Mouse (Mus musculus) myocyte (in vitro differentiated cells): Measurements from ENCODE around the gene Rnh1. TPM values are rescaled to one million over a fixed set of nuclear protein-coding genes. Genes with fewer than 3 reads are reported as not detected.

Source experiments
- H3K27me3 ChIP-seq: one replicate; pipeline ENCODE4 v1.6.1; 2011; ENCODE audit not compliant: control insufficient read depth, insufficient read depth, insufficient read length
- H3K36me3 ChIP-seq: one replicate; pipeline ENCODE4 v1.6.1; 2011; ENCODE audit not compliant: control insufficient read depth, insufficient read depth
- H3K4me2 ChIP-seq: one replicate; pipeline ENCODE4 v1.6.1; 2011; ENCODE audit warnings: low read depth, control low read depth
- H3K4me3 ChIP-seq: one replicate; pipeline ENCODE4 v1.5.1; 2011; ENCODE audit warnings: mild to moderate bottlenecking, control low read depth, moderate library complexity
- H3K79me2 ChIP-seq: one replicate; pipeline ENCODE4 v1.6.1; 2011; ENCODE audit not compliant: control insufficient read depth, insufficient read depth
- H3ac ChIP-seq: one replicate; pipeline ENCODE4 v1.6.1; 2011; ENCODE audit not compliant: control insufficient read depth, insufficient read length
- CEBPB ChIP-seq: IDR thresholded peaks from 2 replicates; pipeline ENCODE4 v1.6.1; 2011; ENCODE audit warnings: mild to moderate bottlenecking, moderate library complexity; ENCODE audit not compliant: poor library complexity, insufficient read depth, severe bottlenecking
- E2F4 ChIP-seq: IDR thresholded peaks from one replicate; pipeline ENCODE4 v1.6.1; 2011; ENCODE audit warnings: mild to moderate bottlenecking, control low read depth, moderate library complexity; ENCODE audit not compliant: insufficient read depth
- MAX ChIP-seq: IDR thresholded peaks from one replicate; pipeline ENCODE4 v1.6.1; 2011; ENCODE audit warnings: low read depth, mild to moderate bottlenecking, control low read depth
- MYOD1 ChIP-seq, 3 experiments: IDR thresholded peaks; one replicate each; pipeline ENCODE4 v1.6.1; 2011; ENCODE audit warnings: control low read depth in 2 of 3, low read depth in 2 of 3, mild to moderate bottlenecking in 2 of 3, moderate library complexity in 1 of 3; ENCODE audit not compliant: insufficient read length in 2 of 3, control insufficient read depth in 1 of 3
- MYOG ChIP-seq, 3 experiments: IDR thresholded peaks; one replicate each; pipeline ENCODE4 v1.6.1; 2011; ENCODE audit warnings: control low read depth in 2 of 3, low read depth in 2 of 3, mild to moderate bottlenecking in 2 of 3; ENCODE audit not compliant: insufficient read length in 2 of 3, control insufficient read depth in 1 of 3, insufficient read depth in 1 of 3
- POLR2A ChIP-seq: IDR thresholded peaks from one replicate; pipeline ENCODE4 v1.6.1; 2011; ENCODE audit warnings: low read depth, mild to moderate bottlenecking, control low read depth, moderate library complexity; ENCODE audit not compliant: insufficient read length
- POLR2AphosphoS2 ChIP-seq: IDR thresholded peaks from one replicate; pipeline ENCODE4 v1.6.1; 2011; ENCODE audit warnings: low read depth, control low read depth; ENCODE audit not compliant: insufficient read length
- REST ChIP-seq: IDR thresholded peaks from one replicate; pipeline ENCODE4 v1.6.1; 2011; ENCODE audit warnings: mild to moderate bottlenecking, control low read depth, moderate library complexity; ENCODE audit not compliant: insufficient read depth, insufficient read length
- SRF ChIP-seq: IDR thresholded peaks from one replicate; pipeline ENCODE4 v1.6.1; 2011; ENCODE audit warnings: low read depth; ENCODE audit not compliant: control insufficient read depth, insufficient read length
- TCF12 ChIP-seq: IDR thresholded peaks from one replicate; pipeline ENCODE4 v1.6.1; 2011; ENCODE audit warnings: mild to moderate bottlenecking, control low read depth; ENCODE audit not compliant: poor library complexity, insufficient read depth, severe bottlenecking
- TCF3 ChIP-seq: IDR thresholded peaks from one replicate; pipeline ENCODE4 v1.6.1; 2011; ENCODE audit warnings: low read depth, control low read depth; ENCODE audit not compliant: insufficient read length
- USF1 ChIP-seq: IDR thresholded peaks from one replicate; pipeline ENCODE4 v1.6.1; 2011; ENCODE audit warnings: low read depth, mild to moderate bottlenecking, control low read depth, moderate library complexity
- polyA plus RNA-seq: library from polyadenylated mRNA; unstranded; fragments of >200 nt; fragmentation: generic; extraction: Trizol; gene quantifications from one replicate; pipeline ENCODE4 v1.2.1, GENCODE M21; 2012; ENCODE audit warnings: missing spikeins

Rnh1 gene
- polyA plus RNA-seq, 1 experiment, result 276 TPM

GRCm38 (mm10) chr7:141188194-141188593, 15.5 kb upstream of the Rnh1 start:
- no peak overlapping the region for H3K4me2 ChIP-seq
- peaks cover 9% of the 10 kb centered on the region for H3K79me2 ChIP-seq
- peak; percentile 52 for TF ChIP-seq POLR2AphosphoS2
- TF ChIP-seq CEBPB, result no peak
- no peak for TF ChIP-seq E2F4
- TF ChIP-seq MYOG (IDR thresholded peaks at IDR 0.05; ENCODE audit: control insufficient read depth in 1 of 3, insufficient read depth in 1 of 3, insufficient read length in 2 of 3, low read depth in 2 of 3), result no peak
- H3K36me3 ChIP-seq, result peaks cover 18% of the 10 kb centered on the region
- no peaks in the 10 kb centered on the region for H3K27me3 ChIP-seq
- H3ac ChIP-seq, result no peak overlapping the region
- no peak overlapping the region for H3K4me3 ChIP-seq

- no peak overlapping the region for H3K4me3 ChIP-seq
- H3K4me2 ChIP-seq, result peak overlapping the region; percentile 22
- H3K27me3 ChIP-seq, result peaks cover 6% of the 10 kb centered on the region
- H3K36me3 ChIP-seq, result no peaks in the 10 kb centered on the region
- no peak overlapping the region for H3ac ChIP-seq
- no peaks in the 10 kb centered on the region for H3K79me2 ChIP-seq
- TF ChIP-seq CEBPB (no peak), MAX (no peak), TCF12 (no peak), MYOD1 (IDR thresholded peaks at IDR 0.05; ENCODE audit: control insufficient read depth in 1 of 3, insufficient read length in 2 of 3, low read depth in 2 of 3) (no peak), POLR2A (no peak), MYOG (IDR thresholded peaks at IDR 0.05; ENCODE audit: control insufficient read depth in 1 of 3, insufficient read depth in 1 of 3, insufficient read length in 2 of 3, low read depth in 2 of 3) (no peak), REST (no peak), POLR2AphosphoS2 (no peak)
Measured at GRCm38 (mm10) chr7:141176173-141176572, 3.5 kb upstream of the Rnh1 start.

DNA sequence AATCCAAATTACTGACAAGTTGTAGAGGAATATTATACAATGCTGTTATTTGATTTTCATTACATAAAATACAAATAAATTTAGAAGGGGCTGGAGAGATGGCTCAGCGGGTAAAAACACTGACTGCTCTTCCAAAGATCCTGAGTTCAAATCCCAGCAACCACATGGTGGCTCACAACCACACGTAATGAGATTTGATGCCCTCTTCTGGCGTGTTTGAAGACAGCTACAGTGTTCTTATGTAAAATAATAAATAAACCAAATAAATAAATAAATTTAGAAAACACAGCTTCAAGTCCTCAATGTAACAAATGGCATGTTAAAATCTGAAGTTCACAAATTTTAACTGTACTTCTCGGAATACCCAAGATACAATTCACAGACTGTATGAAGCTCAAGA, 2.4 kb upstream of the Rnh1 start:
- H3K4me2 ChIP-seq, result no peak overlapping the region
- H3K27me3 ChIP-seq, result peaks cover 6% of the 10 kb centered on the region
- no peak overlapping the region for H3K4me3 ChIP-seq
- no peak overlapping the region for H3ac ChIP-seq
- no peak for TF ChIP-seq POLR2AphosphoS2
- no peak for TF ChIP-seq USF1
- no peaks in the 10 kb centered on the region for H3K79me2 ChIP-seq
- H3K36me3 ChIP-seq, result no peaks in the 10 kb centered on the region

GRCm38 (mm10) chr7:141173323-141173850, 730 bp upstream of the Rnh1 start:
- Histone ChIP-seq H3K4me3 (peak overlapping the region; percentile 59), H3K36me3 (no peaks in the 10 kb centered on the region), H3K27me3 (peaks cover under 1% of the 10 kb centered on the region), H3K79me2 (no peaks in the 10 kb centered on the region), H3ac (no peak overlapping the region), H3K4me2 (peak overlapping the region; percentile 82)
- no peak for TF ChIP-seq POLR2A
- TF ChIP-seq E2F4, result no peak
- no peak for TF ChIP-seq TCF3
- no peak for TF ChIP-seq USF1
- TF ChIP-seq TCF12, result no peak
- TF ChIP-seq MYOG (IDR thresholded peaks at IDR 0.05; ENCODE audit: control insufficient read depth in 1 of 3, insufficient read depth in 1 of 3, insufficient read length in 2 of 3, low read depth in 2 of 3), result no peak
- TF ChIP-seq POLR2AphosphoS2, result no peak
- TF ChIP-seq MYOD1 (IDR thresholded peaks at IDR 0.05; ENCODE audit: control insufficient read depth in 1 of 3, insufficient read length in 2 of 3, low read depth in 2 of 3), result no peak
- TF ChIP-seq CEBPB, result no peak
- no peak for TF ChIP-seq MAX
- no peak for TF ChIP-seq SRF
- TF ChIP-seq REST, result no peak

DNA sequence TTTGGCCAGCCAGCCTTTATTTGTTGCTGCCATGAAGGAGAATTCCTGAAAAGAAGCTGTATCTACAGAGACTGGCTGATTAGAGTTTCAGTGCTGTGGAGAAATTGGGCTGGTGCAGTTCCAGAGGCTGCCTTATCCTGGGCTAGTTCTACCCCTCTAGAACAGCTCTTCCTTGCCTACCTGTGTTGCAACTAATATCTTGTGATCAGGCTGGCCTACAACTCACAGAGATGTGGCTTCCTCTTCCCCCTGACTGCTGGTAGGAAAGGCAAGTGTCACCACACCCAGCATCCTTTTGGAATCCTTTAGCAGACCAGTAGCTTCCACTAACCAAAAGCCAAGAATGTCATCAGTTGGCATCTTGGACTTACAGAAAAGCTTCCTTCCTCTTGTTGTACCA, 2.8 kb downstream of the Rnh1 start:
- no peak for TF ChIP-seq POLR2AphosphoS2

DNA sequence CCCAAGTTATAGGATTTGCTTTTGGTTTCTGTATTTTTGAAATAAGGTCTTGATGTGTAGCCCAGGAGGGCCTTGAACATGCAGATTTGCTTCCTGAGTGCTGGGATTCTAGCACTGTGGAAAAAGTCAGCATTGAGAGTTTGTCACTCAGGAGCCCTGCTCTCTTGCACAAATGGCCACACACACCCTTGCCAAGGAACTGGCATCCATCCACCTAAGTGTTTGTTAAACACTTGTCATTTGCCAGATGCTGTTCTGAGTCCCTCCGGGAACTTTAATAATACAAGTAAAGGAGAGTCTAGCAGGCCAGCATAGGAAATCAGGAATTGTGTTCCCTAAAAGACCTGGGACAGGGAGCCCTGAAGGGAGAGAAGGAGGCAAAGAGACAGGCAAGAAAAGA, 3.4 kb downstream of the Rnh1 start:
- Histone ChIP-seq H3K4me2 (peak overlapping the region; percentile 85), H3K27me3 (no peaks in the 10 kb centered on the region), H3K79me2 (peaks cover 14% of the 10 kb centered on the region), H3ac (no peak overlapping the region), H3K36me3 (peaks cover 14% of the 10 kb centered on the region), H3K4me3 (no peak overlapping the region)
- no peak for TF ChIP-seq USF1
- TF ChIP-seq MAX, result no peak

More for the DNA sequence above, 2.8 kb downstream of the Rnh1 start:
- no peak overlapping the region for H3K4me3 ChIP-seq
- peak overlapping the region; percentile 85 for H3K4me2 ChIP-seq
- no peaks in the 10 kb centered on the region for H3K27me3 ChIP-seq
- peaks cover 14% of the 10 kb centered on the region for H3K79me2 ChIP-seq
- no peak overlapping the region for H3ac ChIP-seq
- H3K36me3 ChIP-seq, result peaks cover 14% of the 10 kb centered on the region
